Mouse (Mus musculus): Measurements from ENCODE around the gene Ltbr.
"Not testable (repeated sequence)": the region's sequence is repeated elsewhere in the genome, so short reads cannot be mapped to it uniquely, and the experiment has no call there.

Gene Ltbr

DNA sequence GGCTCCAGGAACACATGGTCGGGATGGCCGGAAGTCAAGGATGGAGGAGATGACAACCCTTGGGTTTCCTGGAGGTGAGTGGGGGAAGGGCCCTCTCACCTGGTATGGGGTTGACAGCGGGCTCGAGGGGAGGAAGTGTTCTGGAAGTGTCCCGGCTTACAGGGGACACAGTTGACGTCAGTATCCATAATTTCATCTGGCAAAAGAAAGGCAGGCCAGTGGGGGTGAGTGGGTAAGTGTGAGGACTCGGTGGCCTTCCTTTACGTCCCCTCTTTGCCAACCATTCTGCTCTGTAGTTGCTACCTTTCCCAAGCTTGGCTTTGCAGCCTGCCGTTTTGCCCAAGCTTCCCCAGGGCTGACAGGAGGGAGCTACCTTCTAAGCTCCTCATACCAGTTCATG is 1.5 kb downstream of the Ltbr start:
- DNase-seq (ENCODE audit: low spot score) = no peak

DNA sequence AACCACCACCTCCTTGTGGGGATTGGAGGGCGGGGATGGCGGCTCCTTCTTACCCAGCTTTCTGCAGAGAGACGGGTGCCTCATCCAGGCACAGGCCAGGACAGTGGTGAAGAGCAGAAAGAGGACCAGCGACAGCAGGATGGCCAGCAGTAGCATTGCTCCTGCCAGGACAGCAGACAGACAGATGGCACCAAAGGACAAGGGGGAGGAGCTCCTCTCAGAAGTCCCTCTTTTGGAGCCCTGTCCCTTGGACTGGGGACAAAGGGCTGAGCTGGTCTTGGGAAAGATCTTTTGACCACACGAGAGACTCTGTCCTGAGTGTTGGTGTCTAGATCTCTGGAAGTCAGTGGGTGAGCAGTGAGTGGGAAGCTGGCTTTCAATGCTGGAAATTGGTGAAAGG is 4.3 kb downstream of the Ltbr start:
- no peak for DNase-seq (ENCODE audit: low spot score)

DNA sequence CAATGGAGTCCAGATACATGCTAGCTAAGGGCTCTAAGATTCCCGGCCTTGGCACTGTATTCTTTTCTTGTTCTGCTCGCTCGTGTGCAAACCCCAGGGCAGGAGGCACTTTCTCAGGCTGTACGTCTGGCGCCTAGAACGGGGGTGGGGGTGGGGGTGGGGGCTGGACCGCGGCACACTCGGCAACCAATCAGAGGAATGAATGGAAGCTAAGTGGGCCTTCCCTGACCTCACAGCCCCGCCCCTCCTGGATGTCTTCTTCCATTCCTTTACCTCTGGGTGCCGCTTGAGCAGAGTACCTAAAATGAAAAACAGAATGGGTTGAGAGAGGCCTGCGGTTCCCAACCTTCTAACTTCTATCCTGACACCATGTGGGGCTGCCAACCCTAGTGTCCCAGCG is 4.8 kb downstream of the Ltbr start:
- DNase-seq (ENCODE audit: low spot score) = no peak

DNA sequence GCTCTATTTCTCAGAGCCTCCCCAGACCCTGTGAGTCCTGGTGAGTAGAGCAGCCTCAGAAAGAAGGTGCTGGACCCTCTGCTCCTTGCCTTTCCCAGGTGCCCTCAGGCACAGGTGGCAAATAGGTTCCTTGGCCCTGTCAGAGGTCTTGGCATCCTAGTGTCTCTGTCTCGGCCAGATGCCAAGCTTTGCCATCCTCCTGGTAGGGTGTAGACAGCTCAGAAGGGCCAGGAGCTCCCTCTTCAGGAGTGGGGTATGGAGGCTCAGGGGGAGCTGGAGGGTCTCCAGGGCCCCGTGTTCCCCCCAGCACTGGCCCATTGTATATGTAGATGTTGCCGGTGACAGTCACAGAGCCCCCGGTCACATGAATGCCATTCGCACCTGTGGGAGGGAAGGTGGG is 6.6 kb downstream of the Ltbr start:
- no peak for DNase-seq (ENCODE audit: low spot score)

DNA sequence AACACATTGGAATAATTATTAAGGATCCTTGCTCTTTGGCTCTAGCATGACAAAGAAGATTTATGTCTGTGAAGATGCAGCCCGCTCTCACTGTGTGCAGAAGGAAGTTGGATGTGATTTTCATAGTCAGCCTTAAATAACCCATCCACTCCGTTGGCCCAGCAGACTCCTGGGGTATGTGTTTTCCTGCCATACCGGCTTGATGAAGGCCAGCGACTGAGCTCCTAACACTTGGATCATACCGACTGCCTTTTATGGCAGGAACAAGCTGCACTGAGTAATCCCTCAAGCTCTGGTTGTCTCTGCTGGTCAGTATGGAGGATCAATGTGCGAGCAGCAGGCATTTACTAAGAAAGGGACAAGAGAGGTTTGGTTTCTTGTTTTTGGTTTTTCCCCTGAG is 8.2 kb downstream of the Ltbr start:
- no peak for DNase-seq (ENCODE audit: low spot score)

DNA sequence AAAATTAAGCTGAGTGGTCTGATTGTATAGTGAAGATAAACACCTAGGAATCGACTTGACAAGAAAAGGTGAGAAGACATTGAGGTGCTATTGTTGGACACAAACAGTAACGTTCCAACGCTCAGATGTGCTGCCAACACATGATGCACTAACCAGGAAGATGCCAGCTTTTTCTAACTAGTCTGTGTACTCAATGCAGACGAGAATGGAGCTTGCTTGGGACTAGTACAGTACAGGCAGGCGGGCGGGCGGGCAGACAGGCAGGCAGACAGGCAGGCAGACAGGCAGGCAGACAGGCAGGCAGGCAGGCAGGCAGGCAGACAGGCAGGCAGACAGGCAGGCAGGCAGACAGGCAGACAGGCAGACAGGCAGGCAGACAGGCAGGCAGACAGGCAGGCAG is 9.3 kb downstream of the Ltbr start:
- DNase-seq (ENCODE audit: low spot score) = not testable (repeated sequence)

DNA sequence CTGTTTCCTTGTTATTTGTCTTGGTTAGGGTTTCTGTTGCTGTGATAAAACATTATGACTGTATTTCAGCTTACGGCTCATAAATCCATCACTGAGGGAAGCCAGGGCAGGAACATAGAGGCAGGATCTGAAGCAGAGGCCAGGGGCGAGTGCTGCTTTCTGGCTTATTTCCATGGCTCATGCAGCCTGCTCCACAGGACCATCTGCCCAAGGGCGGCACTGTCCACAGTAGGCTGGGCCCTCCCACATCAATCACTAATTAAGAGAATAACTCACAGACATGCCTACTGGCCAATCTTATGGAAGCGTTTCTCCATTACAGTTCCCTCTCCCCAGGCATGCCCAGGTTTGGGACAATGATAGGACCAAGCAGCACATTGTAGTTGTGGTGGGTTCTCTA is 10.4 kb downstream of the Ltbr start:
- no peak for DNase-seq (ENCODE audit: low spot score)

DNA sequence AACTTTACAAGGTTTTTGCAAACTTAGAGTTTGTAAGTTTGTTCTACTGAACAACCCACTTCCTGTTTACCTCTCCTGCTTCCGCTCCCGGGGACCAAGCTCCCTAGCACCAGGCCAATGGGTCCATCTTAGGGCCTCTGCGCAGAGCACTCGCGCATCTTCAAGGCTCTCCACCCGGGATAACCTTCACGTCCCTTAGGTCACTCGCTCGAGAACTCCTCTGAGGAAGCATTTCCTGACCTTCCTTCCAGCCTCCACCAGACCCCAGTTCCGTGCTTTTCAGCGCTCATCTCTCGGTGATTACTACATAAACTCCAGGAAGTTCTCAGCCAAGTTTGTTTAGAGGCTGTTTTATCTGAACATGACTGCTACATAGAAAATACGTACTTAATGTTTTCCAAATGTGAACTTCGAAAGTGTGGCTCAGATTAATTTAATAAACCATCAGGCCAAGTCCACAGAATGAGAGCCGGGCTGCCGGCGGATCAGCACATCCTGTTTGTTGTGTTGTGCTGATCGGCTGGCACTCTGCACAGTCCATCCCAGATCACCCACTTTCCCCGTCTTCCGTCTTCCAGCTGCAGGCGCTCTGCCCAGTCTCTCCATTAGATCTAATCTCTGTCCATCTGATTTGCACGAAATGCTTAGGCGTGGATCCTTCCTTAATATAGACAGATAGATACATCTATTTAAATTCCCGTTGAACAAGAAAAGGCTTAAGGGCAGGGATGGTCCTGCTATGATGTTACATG is 11.3 kb downstream of the Ltbr start:
- no peak for DNase-seq (ENCODE audit: low spot score)

DNA sequence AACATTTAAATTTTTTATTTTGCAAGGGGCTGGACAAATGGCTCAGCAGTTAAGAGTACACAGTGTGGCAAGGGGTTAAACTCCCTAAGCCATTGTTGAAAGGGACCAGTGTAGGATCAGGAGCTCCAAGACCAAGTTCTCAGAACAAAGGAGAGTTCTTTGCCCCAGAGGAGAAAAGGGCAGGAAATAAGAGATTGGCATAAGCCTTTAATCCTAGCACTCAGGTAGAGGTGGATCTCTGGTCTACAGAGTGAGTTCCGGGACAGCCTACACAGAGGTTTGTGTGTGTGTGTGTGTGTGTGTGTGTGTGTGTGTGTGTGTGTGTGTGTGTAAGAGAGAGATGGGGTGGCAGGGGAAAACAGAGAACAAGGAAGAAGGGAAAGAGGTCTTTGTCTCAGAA is 12.7 kb downstream of the Ltbr start:
- DNase-seq (ENCODE audit: low spot score) = no peak

DNA sequence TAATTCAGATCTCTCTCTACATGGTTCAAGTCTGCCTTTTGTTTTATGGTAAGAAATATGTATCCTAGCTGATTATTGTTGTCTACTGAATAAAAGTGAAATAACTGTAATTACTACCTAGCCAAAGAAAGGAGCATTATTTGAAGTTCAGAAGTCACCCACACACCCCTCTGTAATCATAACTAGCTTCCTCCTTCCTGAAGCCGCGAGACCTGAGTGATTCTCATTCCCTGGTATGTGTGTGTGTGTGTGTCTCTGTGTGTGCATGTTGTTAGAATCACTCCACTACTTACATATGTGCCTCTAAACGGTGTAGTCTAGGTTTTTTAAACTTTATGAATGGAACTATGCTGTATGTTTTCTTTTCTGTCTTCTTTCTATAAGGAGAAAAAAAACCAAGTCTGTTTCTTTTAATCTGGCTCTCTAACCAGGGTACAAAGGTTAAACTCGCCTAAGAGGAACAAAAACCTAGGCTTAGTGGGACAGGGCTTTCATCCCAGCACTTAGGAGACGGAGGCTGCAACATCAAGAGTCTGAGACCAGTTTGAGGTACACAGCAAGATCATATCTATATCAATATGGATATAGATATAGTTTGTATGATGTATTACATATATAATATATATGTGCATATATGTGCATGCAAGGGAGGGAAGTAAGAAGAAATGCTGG is 16.4 kb downstream of the Ltbr start:
- DNase-seq (ENCODE audit: low spot score) = no peak

DNA sequence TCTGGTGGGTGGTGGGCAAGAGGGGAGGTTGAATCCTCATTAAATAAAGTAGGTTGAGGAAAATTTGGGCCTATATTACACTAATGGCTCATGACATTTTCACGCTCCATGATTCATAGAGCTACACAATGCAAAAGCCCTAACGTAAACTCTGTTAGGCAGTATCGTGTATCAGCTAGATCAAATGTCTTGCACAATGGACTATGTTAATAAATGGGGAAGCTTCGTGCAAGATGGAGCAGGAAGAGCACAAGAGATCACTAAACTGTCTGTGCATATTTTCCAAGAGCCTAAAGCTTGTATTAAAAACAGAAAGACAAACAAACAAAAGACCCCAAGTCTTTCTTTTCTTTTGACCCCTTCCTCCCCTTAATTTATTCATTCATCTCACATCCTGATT is 19.6 kb downstream of the Ltbr start:
- no peak for DNase-seq (ENCODE audit: low spot score)

DNA sequence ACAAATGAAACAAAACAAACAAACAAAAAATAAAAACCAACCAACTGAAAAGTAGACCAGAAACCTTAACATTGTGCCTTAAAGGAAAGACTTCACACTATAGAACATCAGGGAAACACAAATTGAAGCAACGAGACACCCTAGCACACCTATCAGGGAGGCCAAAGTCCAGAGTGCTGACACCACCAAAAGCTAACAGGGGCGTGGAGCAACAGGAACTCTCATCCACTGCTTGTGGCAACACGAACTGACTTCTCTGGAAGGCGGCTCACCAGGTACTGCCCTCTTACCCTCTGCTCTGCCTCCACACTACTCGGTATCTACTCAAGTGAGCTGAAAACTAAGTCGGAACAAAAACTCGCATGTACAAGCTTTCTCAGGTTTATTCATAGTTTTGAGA is 21.4 kb downstream of the Ltbr start:
- DNase-seq (ENCODE audit: low spot score) = no peak

DNA sequence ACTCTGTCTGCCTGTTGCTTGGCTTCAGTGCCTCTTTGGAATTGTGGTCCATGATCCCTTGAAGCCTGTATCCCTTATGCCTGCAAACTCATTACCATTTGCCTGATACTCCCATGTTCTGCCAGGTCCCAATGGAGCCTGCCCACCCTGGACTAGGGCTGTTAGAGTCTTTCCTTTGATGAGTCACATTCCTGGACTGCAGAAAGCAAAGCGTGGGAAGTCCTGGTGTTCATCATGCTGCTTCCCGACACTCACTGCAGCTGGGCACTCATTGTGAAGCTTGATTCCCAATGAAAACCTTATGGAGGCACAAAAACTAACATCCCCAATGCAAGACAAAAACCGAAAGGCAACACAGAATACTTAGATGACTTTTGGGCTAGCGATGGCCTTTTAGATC is 22.4 kb downstream of the Ltbr start:
- no peak for DNase-seq (ENCODE audit: low spot score)

DNA sequence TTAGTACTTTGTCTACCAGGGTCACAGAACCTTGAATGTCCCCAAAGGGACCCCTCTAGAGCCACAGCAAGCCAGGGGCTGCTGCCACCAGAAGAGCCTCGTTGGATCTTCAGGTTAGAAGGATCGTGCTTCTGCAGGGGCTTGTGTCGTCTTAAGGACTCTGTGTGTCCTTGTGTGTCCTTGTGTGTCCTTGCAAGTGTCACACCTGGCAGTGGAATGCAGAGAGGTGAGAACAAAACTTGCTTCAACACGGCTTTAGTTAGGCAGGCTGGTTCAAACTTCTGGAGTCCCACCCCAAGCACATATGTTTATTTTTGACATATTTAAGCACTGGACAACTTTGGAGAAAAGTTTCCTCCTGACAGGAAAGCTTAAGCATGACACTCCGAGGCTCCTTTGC is 25.0 kb downstream of the Ltbr start:
- no peak for DNase-seq (ENCODE audit: low spot score)

DNA sequence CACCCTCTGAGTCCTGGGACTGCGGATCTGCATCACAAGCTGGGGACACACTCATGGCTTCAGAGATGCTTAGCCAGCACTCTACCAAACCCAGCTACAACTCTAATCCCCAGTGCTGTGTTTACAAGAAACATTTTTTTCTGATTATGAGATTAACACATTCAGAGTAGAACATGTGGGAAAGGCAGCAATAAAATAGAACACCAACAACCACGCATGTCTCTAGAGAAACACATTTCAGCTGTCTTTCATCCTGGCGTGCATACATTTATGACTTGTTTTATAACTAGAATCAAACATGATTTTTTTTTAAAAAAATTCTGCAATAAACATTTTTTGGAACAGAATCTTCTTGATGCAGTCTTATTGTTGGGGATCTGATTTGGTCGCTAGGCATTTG is 26.7 kb downstream of the Ltbr start:
- DNase-seq (ENCODE audit: low spot score) = no peak

DNA sequence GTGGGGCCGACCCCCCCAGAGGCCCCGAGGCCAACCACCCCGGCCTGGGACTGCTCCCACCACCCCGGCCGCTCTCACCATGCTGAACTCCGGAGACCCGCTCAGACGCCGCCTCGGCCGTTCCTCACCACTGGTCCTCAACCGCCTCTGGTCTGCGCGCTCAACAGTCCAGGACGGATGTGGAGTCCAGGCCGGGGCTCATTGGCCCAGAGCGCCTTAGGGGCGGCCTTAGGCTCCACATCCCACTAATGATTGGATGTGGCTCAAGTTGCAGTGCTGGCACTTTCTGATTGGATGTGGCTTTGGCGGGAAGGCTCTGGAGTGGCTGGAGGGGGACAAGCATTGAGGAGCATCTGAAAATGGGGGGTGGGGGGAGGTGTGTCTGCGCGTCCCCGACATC is 27.8 kb downstream of the Ltbr start, which contains the start of gene Tuba3a:
TSS of gene Tuba3a (minus strand) at position 153 of the 400 bp plus-strand sequence.
- no peak for DNase-seq (ENCODE audit: low spot score)

DNA sequence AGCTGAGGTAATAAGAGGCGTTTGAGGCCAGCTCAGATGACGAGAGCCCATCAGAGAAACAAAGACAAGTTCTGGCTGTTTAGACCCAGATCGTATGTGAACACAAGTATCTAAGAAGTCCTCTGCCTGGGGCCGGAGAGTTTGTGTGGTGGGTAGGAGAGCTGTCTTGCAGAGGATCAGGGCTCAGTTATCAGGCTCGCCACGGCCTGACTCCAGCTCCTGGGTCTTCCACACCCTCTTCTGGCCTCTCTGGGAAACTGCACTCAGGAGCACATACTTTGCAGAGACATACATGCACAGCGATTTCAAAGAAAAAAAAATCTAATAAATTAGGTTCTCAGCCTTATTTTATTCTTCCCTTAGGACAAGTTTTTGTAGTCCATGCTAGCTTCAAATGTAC is 28.9 kb downstream of the Ltbr start:
- DNase-seq (ENCODE audit: low spot score) = no peak

DNA sequence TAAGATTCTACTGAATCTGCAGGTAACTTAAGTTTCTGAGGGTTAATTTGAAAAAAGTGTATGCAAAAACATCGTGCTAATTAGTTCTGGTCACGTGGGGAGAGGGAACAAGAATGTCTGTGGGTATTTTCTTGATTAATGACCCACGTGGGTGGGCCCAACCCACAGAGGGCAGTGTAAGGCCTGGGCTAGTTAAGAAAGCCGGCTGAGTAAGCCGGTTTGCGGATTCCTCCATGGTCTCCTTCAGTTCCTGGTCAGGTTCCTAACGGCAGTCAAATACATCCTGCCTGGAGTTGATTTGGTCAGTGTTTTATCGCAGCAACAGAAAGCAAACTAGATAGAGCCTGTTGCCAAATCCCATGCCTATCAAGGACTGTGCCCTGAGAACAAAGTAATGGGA is 29.4 kb downstream of the Ltbr start:
- no peak for DNase-seq (ENCODE audit: low spot score)

DNA sequence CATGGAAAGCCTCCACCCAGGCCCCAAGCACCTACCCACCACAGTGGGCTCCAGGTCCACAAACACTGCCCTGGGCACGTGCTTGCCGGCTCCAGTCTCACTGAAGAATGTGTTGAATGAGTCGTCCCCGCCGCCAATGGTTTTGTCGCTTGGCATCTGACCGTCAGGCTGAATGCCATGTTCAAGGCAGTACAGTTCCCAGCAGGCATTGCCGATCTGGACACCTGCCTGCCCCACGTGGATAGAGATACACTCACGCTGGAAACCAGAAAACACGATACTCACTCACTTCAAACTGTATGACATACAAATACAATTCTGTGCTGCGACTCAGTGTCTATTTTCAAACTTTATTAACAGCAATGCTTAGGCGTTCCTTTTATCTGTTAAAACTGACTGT is 31.0 kb downstream of the Ltbr start:
- not testable (repeated sequence) for DNase-seq (ENCODE audit: low spot score)

DNA sequence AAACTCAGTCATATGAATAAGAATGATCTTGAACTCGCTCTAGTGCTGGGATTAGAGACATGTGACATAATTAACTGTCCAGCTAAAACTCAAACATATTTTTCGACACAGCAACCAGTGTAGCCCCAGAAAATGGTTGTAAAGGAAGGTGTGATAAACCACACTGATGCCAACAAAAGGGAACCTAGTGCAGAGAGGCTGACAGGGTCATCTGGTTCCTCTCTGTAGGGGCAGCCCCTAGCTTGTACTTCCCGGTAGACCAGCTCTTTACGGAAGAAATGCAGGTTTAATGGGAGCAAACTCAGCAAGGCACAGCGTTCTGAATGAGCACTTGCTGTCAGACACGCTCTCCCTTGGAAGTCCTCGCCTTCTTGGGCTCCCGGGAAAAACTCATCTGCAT is 34.0 kb downstream of the Ltbr start:
- DNase-seq (ENCODE audit: low spot score) = no peak

DNA sequence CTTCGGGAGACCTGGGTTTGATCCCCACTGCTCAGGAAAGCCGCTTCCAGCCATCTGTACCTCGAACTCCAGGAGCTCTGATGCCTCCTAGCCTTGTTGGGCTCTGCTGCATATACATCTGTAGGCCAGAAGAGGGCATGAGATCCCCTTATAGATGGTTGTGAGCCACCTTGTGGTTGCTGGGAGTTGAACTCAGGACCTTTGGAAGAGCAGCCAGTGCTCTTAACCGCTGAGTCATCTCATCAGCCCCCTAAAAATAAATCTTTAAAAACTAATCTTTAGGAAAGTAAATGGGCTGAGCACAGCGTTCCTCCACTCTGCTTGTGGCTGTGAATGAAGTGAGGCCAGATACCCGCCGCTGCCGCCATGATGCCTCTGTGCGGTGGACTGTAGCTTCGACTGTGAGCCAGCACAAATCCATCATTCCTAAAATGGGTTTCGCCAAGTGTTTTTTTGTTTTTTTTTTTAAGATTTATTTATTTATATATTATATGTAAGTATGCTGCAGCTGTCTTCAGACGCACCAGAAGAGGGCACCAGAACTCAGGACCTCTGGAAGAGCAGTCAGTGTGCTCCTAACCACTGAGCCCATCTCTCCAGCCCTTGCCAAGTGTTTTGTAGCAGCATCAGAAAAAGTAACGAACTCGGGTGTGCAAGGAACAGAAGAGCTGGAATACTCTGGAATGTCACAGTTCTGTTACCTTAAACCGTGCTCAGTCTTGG is 38.7 kb downstream of the Ltbr start:
- no peak for DNase-seq (ENCODE audit: low spot score)

DNA sequence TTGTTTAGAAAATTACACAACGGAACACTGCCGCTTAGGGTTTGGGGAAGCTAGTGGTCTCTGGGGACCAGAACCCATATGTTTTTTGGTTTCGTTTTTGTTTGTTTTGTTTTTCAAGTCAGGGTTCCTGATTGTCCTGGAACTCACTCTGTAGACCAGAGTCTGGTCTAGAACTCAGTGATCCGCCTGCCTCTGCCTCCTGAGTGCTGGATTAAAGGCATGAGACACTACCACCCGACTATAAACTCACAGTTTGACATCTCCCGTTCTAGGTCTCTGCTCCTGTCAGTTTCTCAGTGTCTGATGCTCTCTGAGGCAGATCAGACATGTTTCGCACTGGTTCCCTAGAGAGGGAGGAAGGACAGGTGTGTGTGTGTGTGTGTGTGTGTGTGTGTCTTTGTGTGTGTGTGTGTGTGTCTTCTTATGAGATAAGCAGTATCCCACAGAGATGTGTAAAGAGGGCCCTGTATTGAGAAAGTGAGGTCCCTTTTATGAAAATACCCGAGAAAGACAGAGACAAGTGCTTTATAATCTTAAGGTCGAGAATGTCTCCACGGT is 41.4 kb downstream of the Ltbr start:
- DNase-seq (ENCODE audit: low spot score) = no peak
